Mouse (Mus musculus): ENCODE data around the gene Iqgap2. TPM values are rescaled to one million over a fixed set of nuclear protein-coding genes. Genes with fewer than 3 reads are reported as not detected.

Gene Iqgap2
- total and polyA plus RNA-seq, 3 experiments: 0.08 to 0.14 (median 0.11) TPM

DNA sequence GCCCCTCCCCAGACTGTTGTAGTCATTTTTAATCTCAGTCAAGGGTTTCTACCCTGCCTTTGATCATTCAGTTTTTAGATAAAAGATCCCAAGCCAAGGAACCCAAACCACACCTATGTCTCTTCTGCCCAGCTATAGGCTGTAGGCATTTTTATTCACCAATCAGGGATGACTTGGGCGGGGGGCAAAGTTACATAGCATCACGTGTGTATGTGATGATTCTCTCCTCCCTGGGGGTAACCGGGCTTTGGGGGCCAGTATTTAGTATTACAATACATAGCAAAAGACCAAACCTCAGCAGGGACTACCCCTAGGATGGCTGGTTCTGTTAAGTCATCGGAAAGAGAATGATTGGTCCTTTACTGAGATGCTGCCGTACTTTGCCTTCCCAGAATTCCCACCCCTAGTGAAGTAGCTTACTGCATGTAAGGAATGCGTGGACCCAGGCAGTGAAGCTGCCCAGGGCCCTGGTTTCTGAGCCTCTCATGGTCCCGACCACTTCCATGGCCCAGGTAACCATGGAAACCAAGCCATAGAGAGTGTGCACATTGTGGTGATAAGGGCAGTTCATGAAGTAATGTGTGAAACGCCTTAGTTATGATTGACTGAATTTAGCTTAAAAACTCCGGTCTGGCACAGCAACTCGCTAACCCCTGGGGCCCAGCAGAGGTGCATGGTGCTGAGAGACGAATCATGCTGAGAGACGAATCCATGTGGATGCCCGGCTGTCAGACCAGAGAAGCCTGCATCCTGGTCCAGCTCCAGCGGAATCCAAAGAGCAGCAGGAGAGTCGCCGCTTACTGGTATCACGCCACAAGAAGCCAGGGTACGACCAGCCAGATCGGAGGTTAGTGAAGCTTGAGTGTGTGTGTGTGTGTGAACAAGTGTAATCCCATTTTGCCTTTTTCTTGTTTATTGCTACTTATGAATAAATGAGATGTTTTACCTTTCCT lies 308.2 kb downstream of the Iqgap2 start:
- no peaks in the 10 kb centered on the region for H3K9me3 ChIP-seq (replicated peaks; ENCODE audit: low read length)
- H3K9ac ChIP-seq (ENCODE audit: insufficient read depth, low read depth): no peak overlapping the region
- no peaks in the 10 kb centered on the region for H3K4me1 ChIP-seq (ENCODE audit: control insufficient read depth in 1 of 2, insufficient read depth in 2 of 2)
- TF ChIP-seq HCFC1 (IDR thresholded peaks at IDR 0.05; ENCODE audit: low read depth, low read length): no peak
- TF ChIP-seq ZKSCAN1 (IDR thresholded peaks at IDR 0.05; ENCODE audit: borderline replicate concordance, low read depth, low read length): no peak
- TF ChIP-seq CTCF (conservative IDR thresholded peaks at IDR 0.05 in 1 of 2, IDR thresholded peaks at IDR 0.05 in 1 of 2; ENCODE audit: low read depth in 2 of 2, low read length in 2 of 2): no peak
- no peak for TF ChIP-seq KAT2A (IDR thresholded peaks at IDR 0.05; ENCODE audit: insufficient replicate concordance, low read length)
- TF ChIP-seq USF2 (conservative IDR thresholded peaks at IDR 0.05; ENCODE audit: low read depth, low read length): no peak
- TF ChIP-seq SIN3A (IDR thresholded peaks at IDR 0.05; ENCODE audit: low read length): no peak
- no peak for TF ChIP-seq MAZ (IDR thresholded peaks at IDR 0.05; ENCODE audit: low read depth, low read length)
- TF ChIP-seq TBP (conservative IDR thresholded peaks at IDR 0.05; ENCODE audit: low read depth, low read length): no peak
- no peak for TF ChIP-seq CHD1 (IDR thresholded peaks at IDR 0.05; ENCODE audit: low read depth, low read length)
- TF ChIP-seq POLR2A (IDR thresholded peaks at IDR 0.05; ENCODE audit: low read depth, low read length): no peak
- TF ChIP-seq MYC (IDR thresholded peaks at IDR 0.05; ENCODE audit: low read depth, low read length): no peak
- no peak for TF ChIP-seq JUND (conservative IDR thresholded peaks at IDR 0.05; ENCODE audit: low read depth, low read length)
- TF ChIP-seq TCF12 (IDR thresholded peaks at IDR 0.05; ENCODE audit: low read depth, low read length): no peak
- TF ChIP-seq ZC3H11A (IDR thresholded peaks at IDR 0.05; ENCODE audit: low read depth, low read length): no peak
- no peak for TF ChIP-seq EP300 (IDR thresholded peaks at IDR 0.05; ENCODE audit: low read length)
- TF ChIP-seq MAX (IDR thresholded peaks at IDR 0.05; ENCODE audit: low read length): no peak
- TF ChIP-seq JUN (IDR thresholded peaks at IDR 0.05; ENCODE audit: insufficient read depth, low read depth, low read length): no peak
- TF ChIP-seq RCOR1 (conservative IDR thresholded peaks at IDR 0.05; ENCODE audit: low read depth, low read length): no peak
- no peak for TF ChIP-seq POLR2AphosphoS2 (IDR thresholded peaks at IDR 0.05; ENCODE audit: low read depth, low read length)
- no peak overlapping the region for H3K4me3 ChIP-seq (replicated peaks in 1 of 3; ENCODE audit: low read depth in 2 of 3, low read length in 2 of 3, poor library complexity in 1 of 3)
- H3K27ac ChIP-seq (ENCODE audit: insufficient read depth, low read depth): no peak overlapping the region
- H3K36me3 ChIP-seq (replicated peaks in 1 of 2; ENCODE audit: control insufficient read depth in 1 of 2, insufficient read depth in 1 of 2, low read length in 1 of 2): no peaks in the 10 kb centered on the region
- DNase-seq (ENCODE audit: extremely low read depth): no peak
- in situ Hi-C loops (cut with MboI; ENCODE audit: low pct_ligation_motif_present, low pct_unique_long_range_greater_than_20kb, low sequenced_read_pairs): no loop called here
- H3K27me3 ChIP-seq (replicated peaks): peaks cover 5% of the 10 kb centered on the region
- no peak overlapping the region for H3K4me2 ChIP-seq (ENCODE audit: insufficient read depth, low read depth, poor library complexity, severe bottlenecking)
- no peaks in the 10 kb centered on the region for H3K79me2 ChIP-seq (replicated peaks; ENCODE audit: control insufficient read depth, extremely low read depth, insufficient read depth, poor library complexity, severe bottlenecking)
- dilution Hi-C loops (cut with MboI; ENCODE audit: extremely low pct_ligation_motif_present, extremely low pct_unique_long_range_greater_than_20kb, low sequenced_read_pairs): no loop called here

DNA sequence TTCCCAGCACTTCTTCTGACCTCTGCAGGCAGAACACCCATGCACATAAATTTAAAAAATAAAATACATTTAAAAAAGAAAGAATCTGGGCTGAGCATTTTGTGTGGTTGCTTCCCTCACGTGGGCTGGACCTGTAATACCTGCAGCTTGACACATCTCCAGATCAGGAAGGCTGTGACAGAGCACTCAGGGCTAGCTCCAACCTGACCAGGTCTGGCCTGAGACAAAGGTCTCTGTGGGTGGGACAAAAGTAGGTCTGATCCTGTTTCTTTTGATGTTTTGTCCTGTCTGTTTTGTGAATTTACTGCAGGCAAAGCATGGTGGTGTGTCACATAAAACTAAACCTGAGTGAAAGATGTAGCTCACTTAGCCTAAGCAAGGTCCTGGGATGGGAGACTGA lies 309.9 kb downstream of the Iqgap2 start:
- no peak overlapping the region for H3K27ac ChIP-seq (ENCODE audit: insufficient read depth, low read depth)
- H3K4me1 ChIP-seq (ENCODE audit: control insufficient read depth in 1 of 2, insufficient read depth in 2 of 2): no peaks in the 10 kb centered on the region
- TF ChIP-seq RCOR1 (conservative IDR thresholded peaks at IDR 0.05; ENCODE audit: low read depth, low read length) (no peak), MAFK (IDR thresholded peaks at IDR 0.05; ENCODE audit: insufficient replicate concordance, low read length) (no peak), POLR2AphosphoS2 (IDR thresholded peaks at IDR 0.05; ENCODE audit: low read depth, low read length) (no peak), NRF1 (IDR thresholded peaks at IDR 0.05; ENCODE audit: low read depth, low read length) (no peak), SIN3A (IDR thresholded peaks at IDR 0.05; ENCODE audit: low read length) (no peak), UBTF (IDR thresholded peaks at IDR 0.05; ENCODE audit: low read depth, low read length) (no peak), GABPA (IDR thresholded peaks at IDR 0.05; ENCODE audit: insufficient replicate concordance, low read depth, low read length) (no peak), MXI1 (IDR thresholded peaks at IDR 0.05; ENCODE audit: low read depth, low read length) (no peak), CTCF (conservative IDR thresholded peaks at IDR 0.05 in 1 of 2, IDR thresholded peaks at IDR 0.05 in 1 of 2; ENCODE audit: low read depth in 2 of 2, low read length in 2 of 2) (no peak), ETS1 (conservative IDR thresholded peaks at IDR 0.05; ENCODE audit: low read depth, low read length) (no peak)
- no peaks in the 10 kb centered on the region for H3K79me2 ChIP-seq (replicated peaks; ENCODE audit: control insufficient read depth, extremely low read depth, insufficient read depth, poor library complexity, severe bottlenecking)
- H3K4me2 ChIP-seq (ENCODE audit: insufficient read depth, low read depth, poor library complexity, severe bottlenecking): no peak overlapping the region
- H3K36me3 ChIP-seq (replicated peaks in 1 of 2; ENCODE audit: control insufficient read depth in 1 of 2, insufficient read depth in 1 of 2, low read length in 1 of 2): no peaks in the 10 kb centered on the region
- dilution Hi-C loops (cut with MboI; ENCODE audit: extremely low pct_ligation_motif_present, extremely low pct_unique_long_range_greater_than_20kb, low sequenced_read_pairs) (no loop called here), in situ Hi-C loops (cut with MboI; ENCODE audit: low pct_ligation_motif_present, low pct_unique_long_range_greater_than_20kb, low sequenced_read_pairs) (no loop called here)
- no peak overlapping the region for H3K9ac ChIP-seq (ENCODE audit: insufficient read depth, low read depth)
- no peak overlapping the region for H3K4me3 ChIP-seq (replicated peaks in 1 of 3; ENCODE audit: low read depth in 2 of 3, low read length in 2 of 3, poor library complexity in 1 of 3)
- H3K27me3 ChIP-seq (replicated peaks): peaks cover 2% of the 10 kb centered on the region
- H3K9me3 ChIP-seq (replicated peaks; ENCODE audit: low read length): no peaks in the 10 kb centered on the region
- no peak for DNase-seq (ENCODE audit: extremely low read depth)
